Mouse (Mus musculus) liver, adult 2 months (tissue): Measurements from ENCODE around the gene Syn3.

Source experiments
- CTCF ChIP-seq: fragments of 200-500 bp; IDR thresholded peaks from 2 replicates; pipeline ENCODE4 v1.5.1; 2011; ENCODE audit warnings: low read depth, low read length, control low read depth
- POLR2A ChIP-seq: fragments of 200-500 bp; IDR thresholded peaks from 2 replicates; pipeline ENCODE4 v1.6.1; 2011; ENCODE audit warnings: low read length, control low read depth; ENCODE audit not compliant: insufficient read depth; ENCODE audit errors: extremely low read depth

DNA sequence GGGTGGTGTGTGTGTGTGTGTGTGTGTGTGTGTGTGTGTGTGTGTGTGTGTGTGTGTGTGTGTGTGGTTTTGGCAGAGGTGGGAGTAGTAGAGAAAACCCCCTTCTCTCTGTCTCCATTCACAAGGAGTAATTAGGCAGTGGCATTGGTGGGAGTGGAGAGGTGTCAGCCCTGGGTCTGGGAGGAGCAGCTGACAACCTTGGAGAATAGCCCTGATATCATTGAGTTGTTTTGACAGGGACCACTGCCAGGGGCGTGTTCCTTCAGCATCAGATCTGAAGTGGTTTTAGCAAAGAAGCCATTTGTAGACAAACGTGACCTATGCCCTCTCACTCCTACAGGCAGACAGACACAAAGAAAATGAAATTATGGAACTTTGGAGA is 195.2 kb downstream of the Syn3 start:
- no peak for TF ChIP-seq CTCF
- no peak for TF ChIP-seq POLR2A
